Mouse (Mus musculus) liver, adult 10 weeks (tissue): ENCODE measurements around the gene Gm38393. TPM values are rescaled to one million over a fixed set of nuclear protein-coding genes. Genes with fewer than 3 reads are reported as not detected.

Experiments
- polyA plus RNA-seq: library from polyadenylated mRNA; stranded (reverse); fragments of 350-450 nt; fragmentation: Illumina TruSeq; extraction: RNeasy Lipid Tissue Mini Kit (QIAGEN cat#74804); gene quantifications from one replicate; pipeline ENCODE4 v1.2.3, GENCODE M21; 2014; ENCODE audit warnings: low read depth, low replicate concordance

Gm38393 gene
- 1.7 TPM for polyA plus RNA-seq

GRCm38 (mm10) chr7:60004606-60005330 lies at the start of gene Gm38393, which contains the start of gene Snurf:
Gene Gm38393 (minus strand): TSS chr7:60005064.
Gene Snurf (minus strand): TSS chr7:60005049.

Other genes with a start within 250 kb of the Gm38393 start
- gene Snurf, start within 50 bp of the Gm38393 start, polyA plus RNA-seq = not detected
- gene Snrpn, start 135.2 kb upstream of the Gm38393 start, polyA plus RNA-seq = 11.9 TPM